Mouse (Mus musculus): ENCODE measurements at regions not wholly inside any gene's neighbourhood (a gene's known extent, or its start where the extent isn't known, plus 50 kb on each side); places are given as distances from the start of the nearest gene placed in this dataset.
"Not testable (repeated sequence)": the region's sequence is repeated elsewhere in the genome, so short reads cannot be mapped to it uniquely, and the experiment has no call there.

DNA sequence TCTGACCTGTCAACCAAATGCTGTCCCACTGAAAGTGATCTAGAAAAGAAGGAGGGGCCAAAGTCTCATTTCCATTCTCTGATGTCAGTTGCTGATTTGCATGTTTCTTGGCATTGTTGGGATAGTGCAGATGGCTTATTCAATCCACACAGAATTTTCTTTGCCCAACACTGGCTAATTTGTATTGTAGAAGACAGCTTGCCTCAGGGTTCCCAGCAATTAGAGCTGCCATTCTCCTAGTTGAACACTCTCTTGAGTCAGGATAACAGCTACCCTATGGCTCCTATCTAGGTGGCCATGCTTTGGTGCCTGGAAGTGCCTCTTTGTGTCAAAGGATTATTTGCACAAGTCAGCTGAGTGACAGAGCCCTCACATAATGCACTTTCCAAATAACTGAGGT is 569.0 kb downstream of the Lrriq3 start:
- no peak for ATAC-seq (ENCODE audit: extremely low read depth, insufficient number of reproducible peaks, low FRiP score, poor library complexity, severe bottlenecking)

DNA sequence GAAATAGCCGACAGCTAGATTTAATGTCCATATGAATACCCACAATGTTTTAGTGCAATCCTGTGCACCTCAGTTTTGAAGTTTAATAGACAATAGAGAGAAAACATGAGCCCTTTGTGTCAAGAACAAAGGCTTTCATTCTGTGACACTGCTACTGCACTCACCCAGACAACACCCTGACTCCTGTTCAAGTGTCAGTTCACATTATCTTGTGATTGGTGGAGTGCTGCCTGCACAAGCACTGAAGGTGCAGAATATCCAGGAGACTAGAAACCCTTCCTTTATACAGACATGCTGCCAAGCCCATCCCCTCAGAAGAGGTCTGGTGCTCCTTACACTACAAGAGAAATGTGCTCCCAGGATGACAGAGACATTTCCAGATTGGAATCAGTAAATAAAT is 579.3 kb downstream of the Lrriq3 start:
- no peak for ATAC-seq (ENCODE audit: extremely low read depth, insufficient number of reproducible peaks, low FRiP score, poor library complexity, severe bottlenecking)

DNA sequence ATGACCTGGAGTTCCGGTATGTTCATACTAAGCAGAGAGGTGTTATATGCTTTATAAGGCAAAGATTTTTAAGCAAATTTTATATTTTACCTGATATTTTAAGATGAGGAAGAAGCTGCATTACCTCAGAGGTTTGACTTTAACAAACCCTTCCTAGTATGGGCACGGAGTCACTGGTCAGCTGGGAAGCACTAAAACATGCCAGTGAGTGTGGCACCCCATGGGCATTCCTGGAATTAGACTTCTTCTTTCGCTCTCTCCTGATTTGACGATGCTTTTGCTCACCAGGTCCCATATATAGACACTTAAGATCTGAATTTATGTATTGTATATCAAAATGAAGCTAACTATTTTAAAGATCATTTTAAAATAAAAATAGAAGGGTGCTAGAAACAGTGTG is 587.0 kb downstream of the Lrriq3 start:
- ATAC-seq (ENCODE audit: extremely low read depth, insufficient number of reproducible peaks, low FRiP score, poor library complexity, severe bottlenecking), result no peak

DNA sequence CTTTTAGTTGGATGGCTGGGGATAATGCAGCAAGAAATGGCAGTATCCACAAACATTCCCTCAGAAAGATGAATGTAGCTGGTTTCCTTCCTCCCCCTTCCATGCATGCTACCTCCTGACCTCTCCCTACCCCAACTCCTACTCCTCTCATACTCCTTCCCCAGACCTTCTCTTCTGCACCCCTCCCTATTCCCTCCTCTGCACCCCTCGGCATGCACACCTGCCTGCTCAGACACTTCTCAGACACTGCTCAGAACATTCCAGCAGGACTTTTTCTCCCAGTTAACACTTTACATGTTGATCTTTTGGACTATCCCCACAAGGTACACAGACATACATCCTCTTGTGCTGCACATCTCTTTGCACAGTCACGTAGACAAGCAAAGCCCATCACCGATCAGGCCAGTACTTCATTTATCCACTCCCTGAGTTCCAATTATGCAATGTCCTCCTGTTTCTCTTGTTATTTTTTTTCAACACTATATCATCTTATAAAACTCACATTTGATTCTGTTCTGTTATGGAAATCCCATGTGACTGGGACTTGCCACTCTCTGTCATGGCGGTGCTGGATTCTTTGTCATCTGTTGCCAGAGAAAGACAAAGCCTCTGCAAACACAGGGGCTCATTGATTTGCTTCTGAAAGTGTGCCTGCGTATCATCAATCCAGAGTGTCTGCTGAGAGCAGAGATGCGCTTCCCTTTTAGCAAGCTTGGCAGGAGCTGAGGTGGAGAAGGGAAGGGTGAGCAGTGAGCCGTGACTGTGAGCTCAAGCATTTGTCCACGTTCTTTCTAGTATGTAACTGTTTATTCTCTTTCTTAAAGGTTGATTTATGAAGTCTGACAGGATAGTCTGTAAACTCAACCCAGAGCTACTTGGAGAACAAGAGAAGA is 589.9 kb downstream of the Lrriq3 start:
- ATAC-seq (ENCODE audit: extremely low read depth, insufficient number of reproducible peaks, low FRiP score, poor library complexity, severe bottlenecking), result no peak

DNA sequence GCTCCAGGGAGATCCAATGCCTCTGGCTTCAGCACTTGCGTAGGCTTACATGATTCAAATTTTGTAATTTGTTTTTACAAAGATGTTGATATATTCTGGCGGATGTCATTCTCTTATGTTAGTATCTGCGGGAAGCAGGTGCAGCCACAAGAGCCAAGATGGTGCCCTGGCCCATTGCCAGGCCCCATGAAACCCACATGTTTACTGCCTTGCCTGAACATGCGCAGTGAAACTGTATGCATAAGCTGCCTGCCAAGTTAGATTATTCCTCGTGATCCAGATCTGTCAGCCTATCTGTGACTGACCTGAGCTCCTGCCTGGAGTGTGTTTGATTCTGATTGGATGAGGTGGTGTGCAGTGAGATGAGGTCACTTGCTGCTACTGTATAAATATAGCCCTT is 595.1 kb downstream of the Lrriq3 start:
- ATAC-seq (ENCODE audit: extremely low read depth, insufficient number of reproducible peaks, low FRiP score, poor library complexity, severe bottlenecking), result no peak

DNA sequence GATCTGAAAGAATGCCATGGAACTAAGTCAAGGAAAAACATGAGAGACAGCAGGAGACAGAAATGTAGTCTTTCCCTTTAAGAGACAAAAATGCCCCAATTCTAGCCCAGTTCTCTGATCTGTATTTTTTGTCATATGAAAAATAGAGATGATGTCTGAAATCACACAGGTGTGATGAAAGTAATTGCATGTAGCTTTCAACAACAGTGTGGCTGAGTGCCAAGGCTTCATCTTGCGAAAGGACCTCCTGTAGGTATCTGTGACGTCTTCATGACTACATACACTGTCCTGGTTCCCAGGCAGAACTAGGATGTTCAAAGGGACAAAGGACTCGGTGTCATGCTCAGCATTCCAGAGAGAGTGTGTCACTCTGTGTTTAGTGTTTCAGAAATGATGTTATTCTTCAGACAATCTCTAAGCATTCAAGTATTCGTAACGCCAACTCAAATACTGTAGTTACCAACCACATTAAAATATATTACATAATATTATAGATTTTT is 629.8 kb downstream of the Lrriq3 start:
- no peak for ATAC-seq (ENCODE audit: extremely low read depth, insufficient number of reproducible peaks, low FRiP score, poor library complexity, severe bottlenecking)

DNA sequence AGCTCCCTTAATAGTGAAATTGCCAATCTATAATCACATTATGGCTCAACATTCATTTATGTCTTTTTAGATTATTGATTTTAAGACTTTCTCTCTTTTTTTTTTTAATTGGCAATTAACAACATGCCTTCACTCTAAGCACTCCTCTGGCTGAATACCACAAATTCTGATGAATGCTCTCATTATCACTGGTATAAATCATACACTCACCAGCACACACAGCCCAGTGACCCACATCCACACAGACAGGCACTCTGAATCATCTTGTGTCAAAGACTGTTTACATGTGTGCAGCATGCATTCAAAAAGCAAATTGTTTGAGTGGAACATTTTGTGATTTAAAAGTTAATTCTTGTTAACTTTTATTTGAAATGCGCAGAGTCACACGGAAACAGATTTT is 649.2 kb downstream of the Lrriq3 start:
- ATAC-seq (ENCODE audit: extremely low read depth, insufficient number of reproducible peaks, low FRiP score, poor library complexity, severe bottlenecking), result no peak

DNA sequence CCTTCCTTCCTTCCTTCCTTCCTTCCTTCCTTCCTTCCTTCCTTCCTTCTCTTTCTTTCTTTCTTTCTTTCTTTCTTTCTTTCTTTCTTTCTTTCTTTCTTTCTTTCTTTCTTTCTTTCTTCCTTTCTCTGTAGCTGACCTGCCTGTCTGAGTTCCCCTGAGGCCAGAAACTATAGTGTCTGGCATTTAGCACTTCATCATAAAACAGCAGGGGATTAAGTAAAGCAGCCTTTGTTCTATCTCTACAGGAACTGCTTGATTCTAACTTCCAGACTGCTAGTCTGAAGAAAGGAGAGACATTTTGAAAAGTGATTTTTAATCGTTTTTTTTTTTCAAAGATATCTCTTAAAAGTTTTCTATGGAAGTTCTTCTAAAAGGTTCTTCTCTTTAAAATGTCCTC is 653.4 kb downstream of the Lrriq3 start:
- ATAC-seq (ENCODE audit: extremely low read depth, insufficient number of reproducible peaks, low FRiP score, poor library complexity, severe bottlenecking), result not testable (repeated sequence)

DNA sequence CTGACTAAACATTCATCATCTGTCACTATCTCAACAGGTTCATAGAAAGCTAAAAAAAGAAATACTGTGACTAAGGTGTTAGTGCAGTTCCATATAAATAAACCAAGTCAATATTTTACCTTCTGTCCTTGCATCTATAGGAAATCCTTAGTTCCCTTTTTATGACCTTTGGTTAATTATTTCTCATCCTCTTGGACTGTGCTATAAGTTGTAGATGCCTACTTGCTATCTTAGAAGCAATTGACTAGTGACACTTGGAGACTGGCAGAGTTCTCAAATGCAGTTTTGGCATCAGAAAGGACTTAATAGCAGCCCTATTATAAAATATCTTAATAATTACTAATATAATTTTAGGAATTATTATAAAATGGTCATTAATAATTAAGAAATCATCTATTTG is 654.3 kb downstream of the Lrriq3 start:
- ATAC-seq (ENCODE audit: extremely low read depth, insufficient number of reproducible peaks, low FRiP score, poor library complexity, severe bottlenecking), result no peak

DNA sequence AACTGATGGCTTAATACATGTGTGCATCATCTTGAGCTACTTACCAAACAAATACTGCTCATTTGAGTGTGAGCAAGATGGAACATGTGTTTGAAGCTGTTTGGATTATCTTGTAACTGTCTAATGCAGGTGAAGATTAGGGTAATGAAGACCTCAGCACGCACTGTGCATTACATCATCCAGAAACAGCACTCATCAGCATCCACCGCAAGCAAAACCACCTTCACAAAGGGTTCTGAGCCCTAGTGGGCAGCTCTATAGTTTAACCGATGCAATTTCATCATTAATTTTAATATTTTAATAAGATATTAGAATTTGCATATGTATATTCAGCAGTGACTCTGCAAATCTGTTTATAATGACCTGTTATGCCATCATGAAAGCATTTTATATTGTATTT is 664.1 kb downstream of the Lrriq3 start:
- ATAC-seq (ENCODE audit: extremely low read depth, insufficient number of reproducible peaks, low FRiP score, poor library complexity, severe bottlenecking), result no peak

DNA sequence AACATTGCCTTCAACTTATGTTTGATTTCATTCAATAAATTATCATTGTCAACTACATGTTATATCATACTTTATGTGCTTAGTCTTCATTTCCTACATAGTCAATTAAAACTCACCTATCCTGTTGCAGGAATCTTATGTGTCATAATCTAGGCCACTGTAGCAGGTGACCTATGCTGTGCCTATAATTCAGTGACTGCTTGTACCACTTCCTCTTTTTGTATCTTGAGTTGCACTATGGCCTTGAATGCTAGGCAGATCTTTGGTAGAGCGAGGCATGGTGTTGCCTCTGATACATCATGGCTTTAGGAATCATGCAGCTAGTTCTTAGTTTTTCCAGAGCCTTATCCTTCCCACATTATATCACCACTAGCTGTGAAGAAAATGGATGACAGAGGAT is 682.8 kb downstream of the Lrriq3 start:
- ATAC-seq (ENCODE audit: extremely low read depth, insufficient number of reproducible peaks, low FRiP score, poor library complexity, severe bottlenecking), result no peak

DNA sequence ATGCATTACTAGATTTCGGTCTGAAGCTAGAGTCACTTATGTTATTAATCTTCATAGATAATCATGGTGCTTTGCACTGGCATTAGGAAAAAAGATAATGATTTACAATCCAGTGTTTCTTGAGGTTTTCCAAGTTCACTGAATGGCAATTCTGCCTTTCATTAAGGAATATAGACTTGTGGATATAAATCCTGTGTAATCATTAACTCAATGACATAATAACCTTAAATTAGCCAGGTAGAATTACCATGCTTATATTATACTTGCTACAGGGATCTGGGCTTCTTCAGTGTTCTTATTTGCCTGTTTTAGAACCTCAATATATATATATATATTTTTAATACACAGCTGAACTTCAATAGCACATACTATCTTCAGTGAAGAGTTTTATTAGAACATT is 683.8 kb downstream of the Lrriq3 start:
- ATAC-seq (ENCODE audit: extremely low read depth, insufficient number of reproducible peaks, low FRiP score, poor library complexity, severe bottlenecking), result no peak

DNA sequence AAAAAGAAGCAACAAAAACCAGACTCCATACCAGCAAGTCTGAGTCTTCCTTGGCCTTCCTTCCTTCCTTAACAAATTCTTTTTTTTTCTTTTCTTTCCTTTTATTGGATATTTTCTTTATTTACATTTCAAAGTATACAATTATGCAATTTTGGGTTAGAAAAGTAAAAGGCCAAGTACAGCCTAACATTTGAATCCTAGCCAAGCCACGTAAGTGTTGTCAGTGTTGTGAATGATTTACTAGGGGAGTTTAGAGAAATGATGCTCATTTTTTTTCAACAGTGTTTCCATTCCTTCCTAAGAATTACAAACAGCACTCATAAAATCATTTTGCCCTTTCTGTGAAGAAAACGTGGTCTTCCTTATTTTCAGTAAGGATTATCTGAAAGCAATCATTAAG is 722.5 kb downstream of the Lrriq3 start:
- ATAC-seq (ENCODE audit: extremely low read depth, insufficient number of reproducible peaks, low FRiP score, poor library complexity, severe bottlenecking), result no peak

DNA sequence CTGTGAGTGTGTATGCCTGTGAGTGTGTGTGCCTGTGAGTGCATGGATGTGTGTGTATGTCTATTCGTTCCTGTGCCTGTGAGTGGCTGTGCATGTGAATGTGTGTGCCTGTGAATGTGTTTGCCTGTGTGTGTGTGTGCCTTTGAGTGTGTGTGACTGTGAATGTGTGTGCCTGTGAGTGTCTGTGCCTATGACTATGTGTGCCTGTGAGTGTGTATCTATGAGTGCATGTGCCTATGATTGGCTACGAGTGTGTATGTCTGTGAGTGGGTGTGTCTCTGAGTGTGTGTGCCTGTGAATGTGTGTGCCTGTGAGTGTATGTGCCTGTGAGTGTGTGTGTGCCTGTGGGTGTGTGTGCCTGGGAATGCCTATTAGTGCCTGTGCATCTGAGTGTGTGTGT is 731.6 kb downstream of the Lrriq3 start:
- no peak for ATAC-seq (ENCODE audit: extremely low read depth, insufficient number of reproducible peaks, low FRiP score, poor library complexity, severe bottlenecking)

DNA sequence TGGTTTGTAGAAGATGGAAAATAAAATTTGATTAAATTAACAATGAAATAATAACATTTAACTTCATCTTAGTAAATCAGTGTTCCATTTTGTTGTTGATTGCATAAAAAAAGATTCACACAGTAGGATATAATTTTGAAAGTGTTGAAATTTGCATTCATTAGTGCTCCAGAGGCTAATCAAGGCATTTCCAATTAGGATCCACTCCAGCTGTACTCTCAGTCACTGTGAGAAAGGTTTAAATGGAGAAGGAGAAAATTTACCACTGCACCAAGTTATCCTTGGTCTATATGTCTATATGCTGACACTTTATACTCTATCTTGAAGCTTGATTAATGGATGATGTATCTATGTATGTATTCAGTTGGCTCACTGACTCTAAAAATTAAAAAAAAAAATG is 695.3 kb upstream of the Negr1 start:
- no peak for ATAC-seq (ENCODE audit: extremely low read depth, insufficient number of reproducible peaks, low FRiP score, poor library complexity, severe bottlenecking)

DNA sequence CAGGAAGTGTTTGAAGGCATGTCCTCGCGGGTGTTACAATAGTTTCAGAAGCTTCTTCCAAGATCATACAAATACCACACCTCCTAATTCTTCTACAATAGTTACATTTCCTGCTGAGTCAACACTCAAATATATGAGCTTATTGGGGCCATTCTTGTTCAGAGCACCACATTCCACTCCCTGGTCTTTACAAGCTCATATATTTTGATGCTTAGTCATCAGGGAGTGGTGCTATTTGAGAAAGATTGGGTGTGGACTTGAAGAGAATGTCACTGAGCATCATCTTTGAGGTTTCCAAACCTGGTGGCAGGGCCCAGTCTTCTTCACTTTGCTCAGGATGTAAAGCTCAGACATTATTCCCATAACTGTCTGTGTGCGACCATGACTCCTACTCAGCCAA is 685.9 kb upstream of the Negr1 start:
- ATAC-seq (ENCODE audit: extremely low read depth, insufficient number of reproducible peaks, low FRiP score, poor library complexity, severe bottlenecking), result no peak

DNA sequence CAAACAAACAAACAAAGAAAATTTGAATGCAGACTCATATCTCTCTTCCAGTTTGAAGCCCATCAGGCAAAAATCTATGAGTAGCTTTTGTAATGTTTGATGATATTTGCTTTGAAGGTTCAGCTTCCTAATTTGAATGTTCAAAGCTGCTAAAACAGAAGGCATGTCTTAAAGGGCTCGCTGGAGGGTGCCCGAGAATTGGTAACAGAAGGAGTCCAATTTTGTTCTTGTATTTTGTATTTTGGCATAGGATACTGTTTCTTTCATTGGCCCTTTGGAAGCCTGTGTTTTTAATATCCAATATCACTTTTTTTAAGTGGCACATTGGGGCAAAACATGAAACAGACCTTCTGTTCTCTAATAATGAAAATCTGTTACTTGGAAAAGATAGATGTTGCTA is 683.2 kb upstream of the Negr1 start:
- no peak for ATAC-seq (ENCODE audit: extremely low read depth, insufficient number of reproducible peaks, low FRiP score, poor library complexity, severe bottlenecking)

DNA sequence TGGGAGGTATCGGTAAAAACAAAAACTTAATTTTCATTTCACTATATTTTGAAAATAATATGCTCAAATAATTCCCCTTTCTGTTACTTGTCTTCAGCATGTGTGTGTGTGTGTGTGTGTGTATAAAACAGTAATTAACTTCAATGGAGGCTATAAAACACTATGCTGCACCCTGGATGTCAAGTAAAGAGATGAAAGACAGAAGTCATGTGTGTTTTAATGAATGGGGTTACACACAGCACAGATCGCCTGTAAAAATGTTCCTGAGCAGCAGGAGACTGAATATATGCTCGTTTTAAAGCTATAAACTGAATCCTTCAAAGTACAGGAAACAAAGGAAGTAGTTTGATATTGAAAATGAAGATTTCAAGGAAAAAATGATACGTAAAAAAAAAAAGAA is 680.9 kb upstream of the Negr1 start:
- no peak for ATAC-seq (ENCODE audit: extremely low read depth, insufficient number of reproducible peaks, low FRiP score, poor library complexity, severe bottlenecking)

DNA sequence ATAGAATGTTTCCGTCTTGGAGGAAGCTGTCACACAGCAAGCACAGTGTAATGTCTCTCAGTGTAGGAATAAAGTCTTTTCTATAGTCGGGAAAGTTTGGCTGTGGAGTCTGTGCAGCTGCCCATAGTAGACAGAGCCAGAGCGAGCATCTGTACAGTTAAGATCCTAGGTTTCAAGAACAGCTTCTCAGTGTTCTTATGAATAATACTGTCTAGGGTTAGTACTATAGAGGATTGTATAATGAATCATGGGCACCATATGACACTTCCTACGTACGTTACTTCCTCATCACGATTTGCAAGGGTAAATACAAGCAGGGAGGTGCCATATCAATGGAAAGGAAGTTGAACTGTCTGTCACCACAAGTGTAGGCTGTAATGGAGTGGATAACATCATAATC is 645.6 kb upstream of the Negr1 start:
- no peak for ATAC-seq (ENCODE audit: extremely low read depth, insufficient number of reproducible peaks, low FRiP score, poor library complexity, severe bottlenecking)

DNA sequence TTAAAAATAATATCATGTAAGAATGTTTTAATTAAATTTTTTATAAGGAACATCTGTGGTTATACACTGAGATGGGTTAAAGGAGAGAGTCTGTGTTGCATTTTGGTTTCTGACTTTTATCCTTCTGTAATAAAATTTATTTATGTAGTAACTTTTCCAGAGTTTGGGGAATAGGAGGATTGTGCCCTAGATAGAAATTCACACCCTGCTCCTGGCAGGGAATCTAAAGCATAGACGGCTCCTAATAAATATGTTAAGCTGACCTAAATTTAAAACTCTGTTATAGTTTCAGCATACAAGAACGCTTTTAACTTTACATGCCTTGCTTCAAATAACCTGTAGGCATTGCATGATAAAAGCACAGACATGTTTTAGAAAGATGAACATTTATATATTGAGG is 618.7 kb upstream of the Negr1 start:
- no peak for ATAC-seq (ENCODE audit: extremely low read depth, insufficient number of reproducible peaks, low FRiP score, poor library complexity, severe bottlenecking)

Data from neutrophil, adult 5-6 weeks (primary cell).